Mouse (Mus musculus) liver, postnatal 0 days (tissue): ENCODE measurements at regions not wholly inside any gene's neighbourhood (a gene's known extent, or its start where the extent isn't known, plus 50 kb on each side); places are given as distances from the start of the nearest gene placed in this dataset.

ENCODE experiments used
- ATAC-seq: fragments of 200-750 bp; cut with Nextera tagmentation; 2 replicates; pipeline ENCODE4 v1.8.0; 2017; ENCODE audit warnings: mild to moderate bottlenecking, moderate library complexity
- DNase-seq: peaks from one replicate; pipeline ENCODE4 v3.0.0-alpha.2; 2016
- H3K27ac ChIP-seq: fragments of 300-500 bp; sonication (generic); 2 replicates; pipeline ENCODE4 v1.5.1; 2014; ENCODE audit warnings: antibody characterized with exemption, moderate library complexity, mild to moderate bottlenecking, low read depth
- H3K27me3 ChIP-seq: fragments of 300-500 bp; sonication (generic); 2 replicates; pipeline ENCODE4 v1.6.1; 2014; ENCODE audit warnings: low read length, control low read depth, mixed read lengths; ENCODE audit not compliant: insufficient read depth
- H3K36me3 ChIP-seq: fragments of 300-500 bp; sonication (generic); replicated peaks from 2 replicates; pipeline ENCODE4 v1.6.1; 2014; ENCODE audit warnings: mild to moderate bottlenecking, control low read depth, low read length, moderate library complexity, mixed read lengths; ENCODE audit not compliant: insufficient read depth
- H3K4me1 ChIP-seq: fragments of 300-500 bp; sonication (generic); 2 replicates; pipeline ENCODE4 v1.6.1; 2014; ENCODE audit warnings: antibody characterized with exemption, mild to moderate bottlenecking, control low read depth; ENCODE audit not compliant: insufficient read depth
- H3K4me2 ChIP-seq: fragments of 300-500 bp; sonication (generic); 2 replicates; pipeline ENCODE4 v1.6.1; 2014; ENCODE audit warnings: low read depth, mild to moderate bottlenecking, low read length, moderate library complexity, mixed read lengths
- H3K4me3 ChIP-seq: fragments of 300-500 bp; sonication (generic); 2 replicates; pipeline ENCODE4 v1.5.1; 2014; ENCODE audit warnings: low read depth, low read length
- H3K9ac ChIP-seq: fragments of 300-500 bp; sonication (generic); replicated peaks from 2 replicates; pipeline ENCODE4 v1.6.1; 2014; ENCODE audit warnings: mild to moderate bottlenecking, moderate library complexity
- H3K9me3 ChIP-seq: fragments of 300-500 bp; sonication (generic); 2 replicates; pipeline ENCODE4 v1.6.1; 2016; ENCODE audit warnings: mild to moderate bottlenecking, control low read depth, low read length, mixed read lengths
- CTCF ChIP-seq: sonication (generic); IDR thresholded peaks from 2 replicates; pipeline ENCODE4 v1.5.1; 2016; ENCODE audit warnings: antibody characterized with exemption, low read depth
- EP300 ChIP-seq: IDR thresholded peaks from 2 replicates; pipeline ENCODE4 v1.6.1; 2016; ENCODE audit warnings: antibody characterized with exemption, low read depth, mild to moderate bottlenecking
- WGBS: fragments of 180-500 bp; shearing (Covaris S2); extraction: QIAGEN DNeasy Blood & Tissue Kit; methylation state at CpG from one replicate; pipeline ENCODE4 v1.1.7; 2014; ENCODE audit not compliant: insufficient replicate concordance; 5-methylcytosine and 5-hydroxymethylcytosine counted together

GRCm38 (mm10) chr8:64497281-64498060, 195.4 kb downstream of the Cpe start:
- no peak overlapping the region for H3K27ac ChIP-seq
- ATAC-seq (no peak), DNase-seq (no peak)
- H3K9ac ChIP-seq, result no peak overlapping the region
- H3K4me1 ChIP-seq, result no peaks in the 10 kb centered on the region
- TF ChIP-seq EP300, result no peak
- TF ChIP-seq CTCF, result no peak
- 66% methylated on average over 6 of the region's 6 CpGs for whole genome bisulfite sequencing
- no peaks in the 10 kb centered on the region for H3K9me3 ChIP-seq
- no peak overlapping the region for H3K4me2 ChIP-seq
- no peaks in the 10 kb centered on the region for H3K36me3 ChIP-seq
- no peaks in the 10 kb centered on the region for H3K27me3 ChIP-seq
- H3K4me3 ChIP-seq, result no peak overlapping the region

- no peaks in the 10 kb centered on the region for H3K9me3 ChIP-seq
- H3K27me3 ChIP-seq, result no peaks in the 10 kb centered on the region
- no peak overlapping the region for H3K9ac ChIP-seq
- no peak overlapping the region for H3K4me3 ChIP-seq
- H3K27ac ChIP-seq, result no peak overlapping the region
- H3K4me2 ChIP-seq, result no peak overlapping the region
- no peak for DNase-seq
- no peaks in the 10 kb centered on the region for H3K4me1 ChIP-seq
- no peaks in the 10 kb centered on the region for H3K36me3 ChIP-seq
- no peak for ATAC-seq
- 69% methylated on average over 14 of the region's 14 CpGs for WGBS
- TF ChIP-seq EP300 (no peak), CTCF (no peak)
These were observed 196.3 kb downstream of the Cpe start for GRCm38 (mm10) chr8:64496333-64497213.

GRCm38 (mm10) chr8:64491561-64491960, 201.3 kb downstream of the Cpe start:
- 69% methylated on average over 2 of the region's 2 CpGs for WGBS
- DNase-seq (no peak), ATAC-seq (no peak)
- Histone ChIP-seq H3K9me3 (no peaks in the 10 kb centered on the region), H3K4me1 (no peaks in the 10 kb centered on the region), H3K4me3 (no peak overlapping the region), H3K27me3 (no peaks in the 10 kb centered on the region), H3K36me3 (no peaks in the 10 kb centered on the region), H3K4me2 (no peak overlapping the region), H3K27ac (no peak overlapping the region), H3K9ac (no peak overlapping the region)
- TF ChIP-seq EP300, result no peak
- TF ChIP-seq CTCF, result no peak

- Histone ChIP-seq H3K27ac (no peak overlapping the region), H3K9ac (no peak overlapping the region), H3K9me3 (no peaks in the 10 kb centered on the region), H3K36me3 (no peaks in the 10 kb centered on the region), H3K4me1 (no peaks in the 10 kb centered on the region), H3K27me3 (no peaks in the 10 kb centered on the region), H3K4me3 (no peak overlapping the region), H3K4me2 (no peak overlapping the region)
- ATAC-seq, result no peak
- TF ChIP-seq CTCF (no peak), EP300 (no peak)
- 85% methylated on average over 3 of the region's 3 CpGs for WGBS
- DNase-seq, result no peak
These were observed 204.8 kb downstream of the Cpe start for GRCm38 (mm10) chr8:64488057-64488456.

- no peaks in the 10 kb centered on the region for H3K27me3 ChIP-seq
- no peak overlapping the region for H3K27ac ChIP-seq
- no peak overlapping the region for H3K4me3 ChIP-seq
- no peak overlapping the region for H3K9ac ChIP-seq
- TF ChIP-seq CTCF (no peak), EP300 (no peak)
- H3K36me3 ChIP-seq, result no peaks in the 10 kb centered on the region
- H3K4me1 ChIP-seq, result no peaks in the 10 kb centered on the region
- H3K9me3 ChIP-seq, result no peaks in the 10 kb centered on the region
- no peak overlapping the region for H3K4me2 ChIP-seq
- ATAC-seq (no peak), DNase-seq (no peak)
These were observed 219.6 kb downstream of the Cpe start for GRCm38 (mm10) chr8:64473276-64473675.

- Histone ChIP-seq H3K27me3 (no peaks in the 10 kb centered on the region), H3K27ac (no peak overlapping the region), H3K4me2 (no peak overlapping the region), H3K9ac (no peak overlapping the region), H3K4me3 (no peak overlapping the region), H3K36me3 (no peaks in the 10 kb centered on the region), H3K9me3 (no peaks in the 10 kb centered on the region), H3K4me1 (no peaks in the 10 kb centered on the region)
- WGBS, result 64% methylated on average over 1 of the region's 1 CpGs
- TF ChIP-seq CTCF (no peak), EP300 (no peak)
- no peak for DNase-seq
- ATAC-seq, result no peak
These were observed 220.0 kb downstream of the Cpe start for GRCm38 (mm10) chr8:64472801-64473270.
